Comparison of ENCODE assay signal across 22 mouse cellular contexts in genomic region chr5:89728117-89728516, GRCm38 (mm10).
"Had no signal": no experiment of that assay in that cellular context is flagged by ENCODE, and none has a peak within 500 bp of the region (broad histone marks: within the 10 kb centered on the region; RNA-seq: fewer than 3 reads in every experiment).

No protein-coding gene starts in this region.

- H3K27me3 ChIP-seq: limb, embryonic 13.5 days; liver, embryonic 12.5 days; liver, embryonic 15.5 days; lung, embryonic 15.5 days; megakaryocyte, embryonic 14.5 days; midbrain, embryonic 13.5 days; neural tube, embryonic 13.5 days; stomach, embryonic 15.5 days had no signal

- H3K27ac ChIP-seq: limb, embryonic 10.5 days; limb, embryonic 13.5 days; liver, embryonic 12.5 days; liver, embryonic 15.5 days; lung, embryonic 15.5 days; midbrain, embryonic 10.5 days; midbrain, embryonic 13.5 days; neural tube, embryonic 13.5 days; stomach, embryonic 15.5 days had no signal

- H3K9ac ChIP-seq: limb, embryonic 13.5 days; liver, embryonic 12.5 days; liver, embryonic 15.5 days; lung, embryonic 15.5 days; midbrain, embryonic 13.5 days; neural tube, embryonic 13.5 days; stomach, embryonic 15.5 days had no signal

- ATAC-seq: liver, embryonic 12.5 days; midbrain, embryonic 13.5 days; midbrain, embryonic 16.5 days had no signal

- H3K4me2 ChIP-seq: limb, embryonic 13.5 days; liver, embryonic 12.5 days; liver, embryonic 15.5 days; lung, embryonic 15.5 days; midbrain, embryonic 13.5 days; neural tube, embryonic 13.5 days; stomach, embryonic 15.5 days had no signal

- H3K4me3 ChIP-seq: limb, embryonic 10.5 days; limb, embryonic 13.5 days; liver, embryonic 12.5 days; liver, embryonic 15.5 days; lung, embryonic 15.5 days; megakaryocyte, embryonic 14.5 days; midbrain, embryonic 10.5 days; midbrain, embryonic 13.5 days; myocyte; neural tube, embryonic 13.5 days; stomach, embryonic 15.5 days had no signal

- H3K9me3 ChIP-seq: limb, embryonic 10.5 days; liver, embryonic 15.5 days; lung, embryonic 15.5 days; midbrain, embryonic 13.5 days; stomach, embryonic 15.5 days had no signal

- H3K36me3 ChIP-seq: limb, embryonic 10.5 days; limb, embryonic 13.5 days; liver, embryonic 12.5 days; liver, embryonic 15.5 days; lung, embryonic 15.5 days; midbrain, embryonic 13.5 days; neural tube, embryonic 13.5 days; stomach, embryonic 15.5 days had no signal

- H3K4me1 ChIP-seq: limb, embryonic 10.5 days; limb, embryonic 13.5 days; liver, embryonic 12.5 days; liver, embryonic 15.5 days; lung, embryonic 15.5 days; megakaryocyte, embryonic 14.5 days; midbrain, embryonic 10.5 days; midbrain, embryonic 13.5 days; neural tube, embryonic 13.5 days; stomach, embryonic 15.5 days had no signal

- DNase-seq: kidney, postnatal 14 days; kidney, postnatal 4 days; liver; lung, adult 18-20 months; lung, postnatal 10 days; lung, postnatal 36 days; retina, postnatal 1 day; right cerebral cortex, postnatal 25 days; spleen, adult 18-20 months; thymus, postnatal 25 days had no signal
